Mouse (Mus musculus) megakaryocyte, adult 5-6 weeks (primary cell): Measurements from ENCODE around the gene Olfr59. TPM values are rescaled to one million over a fixed set of nuclear protein-coding genes. Genes with fewer than 3 reads are reported as not detected.

ENCODE experiments used
- ATAC-seq: 2 replicates; pipeline ENCODE4 v1.8.0; 2016; ENCODE audit warnings: mild to moderate bottlenecking, inconsistent platforms; ENCODE audit not compliant: poor library complexity, severe bottlenecking
- total RNA-seq, 2 experiments: library from RNA; stranded (forward) in 1 of 2; stranded (reverse) in 1 of 2; fragments of 153-499, 151-499 nt in 1 of 2; fragments of 221-1000, 200-1000 nt in 1 of 2; gene quantifications; 2 replicates each; pipeline versions ENCODE4 v1.2.3 to v1.2.4; 2015 to 2017

Gene Olfr59
- total RNA-seq (2015) (not detected in 2 replicates), total RNA-seq (2017) (not detected in 2 replicates)

DNA sequence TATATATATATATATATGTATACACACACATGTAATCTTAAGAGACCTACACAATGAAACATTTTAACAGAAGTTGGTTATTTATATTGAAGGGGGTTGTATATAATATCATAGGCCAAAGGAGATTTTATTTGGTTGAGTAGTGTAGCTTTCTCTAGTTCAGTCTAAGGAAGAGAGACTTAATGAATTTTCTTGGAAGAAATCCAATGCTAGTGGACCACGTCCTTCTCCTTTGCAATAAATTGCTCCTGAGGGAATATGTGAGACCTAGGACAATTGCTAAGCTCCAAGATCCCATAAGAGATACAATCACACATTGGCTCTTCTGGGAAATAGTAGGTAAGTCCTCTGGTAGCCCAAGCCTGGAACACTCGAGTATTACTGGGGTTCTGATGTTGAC, at the start of gene Olfr59:
Olfr59 (plus strand) TSS at position 301 of the 400 bp plus-strand sequence.
- no peak for ATAC-seq

DNA sequence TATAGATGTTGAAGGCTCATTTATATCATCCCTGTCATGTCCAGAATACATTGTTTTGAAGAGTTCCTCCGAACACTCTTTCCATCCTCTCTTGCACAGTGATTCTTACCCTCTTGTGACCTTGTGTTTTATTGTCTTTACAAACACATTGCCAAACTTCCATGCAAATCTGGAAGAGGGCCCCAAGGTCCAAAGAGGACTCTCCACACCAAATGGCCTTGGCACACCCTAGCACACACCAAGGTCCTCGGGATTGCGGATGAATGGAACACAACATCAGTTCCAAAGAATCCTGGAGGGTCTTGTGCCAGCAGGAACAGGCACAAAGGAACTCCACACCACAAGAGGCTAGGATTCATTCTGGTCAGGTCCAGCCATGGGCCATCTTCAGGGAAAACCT, 42.3 kb upstream of the Olfr59 start:
- ATAC-seq, result no peak

DNA sequence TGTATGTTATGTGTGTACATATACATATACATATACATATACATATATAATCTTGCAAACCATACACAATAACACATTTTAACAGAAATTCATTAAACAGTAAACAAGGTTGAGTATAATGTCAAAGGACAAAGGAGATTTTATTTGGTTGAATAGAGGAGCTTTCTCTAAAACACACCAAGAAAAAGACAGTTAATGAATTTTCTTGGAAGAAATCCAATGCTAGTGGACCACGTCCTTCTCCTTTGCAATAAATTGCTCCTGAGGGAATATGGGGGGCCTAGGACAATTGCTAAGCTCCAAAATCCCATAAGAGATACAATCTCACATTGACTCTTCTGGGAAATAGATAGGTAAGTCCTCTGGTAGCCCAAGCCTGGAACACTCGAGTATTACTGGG, 24.0 kb upstream of the Olfr59 start, which contains the start of gene Olfr406:
Olfr406 (plus strand) TSS at position 301 of the 400 bp plus-strand sequence.
- no peak for ATAC-seq

DNA sequence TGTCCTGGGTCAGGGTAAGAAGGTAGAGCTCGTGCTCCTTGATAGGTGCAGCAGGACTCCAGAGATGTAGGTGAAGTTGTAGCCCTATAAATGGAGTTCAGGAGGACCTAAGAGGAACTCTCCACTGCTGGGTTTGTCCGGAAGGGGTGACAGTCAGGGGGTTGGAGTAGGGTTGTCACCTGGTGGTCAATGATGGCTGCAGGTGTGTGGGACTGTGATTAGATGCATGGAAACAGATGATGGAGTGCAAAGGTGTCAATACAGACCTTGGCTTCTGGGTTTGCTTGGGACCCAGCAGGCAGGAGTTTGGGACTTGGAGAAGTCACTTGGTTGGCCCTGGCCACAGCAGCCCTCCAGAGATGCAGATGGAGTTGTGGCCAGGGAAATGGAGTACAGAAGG, 3.7 kb downstream of the Olfr59 start:
- no peak for ATAC-seq

DNA sequence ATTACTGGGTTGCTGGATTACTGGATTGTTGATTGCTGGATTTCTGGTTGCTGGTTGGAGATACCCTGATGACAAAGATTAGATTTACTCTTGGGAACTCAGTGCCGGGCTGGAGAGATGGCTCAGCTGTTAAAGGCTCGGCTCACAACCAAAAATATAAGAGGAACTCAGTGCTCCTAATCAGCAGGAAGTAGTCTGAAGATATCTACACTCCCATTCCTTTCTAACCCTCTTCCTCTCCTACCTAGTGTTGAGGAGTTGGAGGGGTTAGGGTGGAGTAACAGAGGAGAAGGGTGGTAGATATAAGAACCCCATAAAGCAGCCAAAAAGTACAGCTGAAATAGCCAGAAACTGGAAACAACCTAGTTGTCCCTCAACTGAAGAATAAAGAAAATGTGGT, 42.5 kb downstream of the Olfr59 start:
- no peak for ATAC-seq

DNA sequence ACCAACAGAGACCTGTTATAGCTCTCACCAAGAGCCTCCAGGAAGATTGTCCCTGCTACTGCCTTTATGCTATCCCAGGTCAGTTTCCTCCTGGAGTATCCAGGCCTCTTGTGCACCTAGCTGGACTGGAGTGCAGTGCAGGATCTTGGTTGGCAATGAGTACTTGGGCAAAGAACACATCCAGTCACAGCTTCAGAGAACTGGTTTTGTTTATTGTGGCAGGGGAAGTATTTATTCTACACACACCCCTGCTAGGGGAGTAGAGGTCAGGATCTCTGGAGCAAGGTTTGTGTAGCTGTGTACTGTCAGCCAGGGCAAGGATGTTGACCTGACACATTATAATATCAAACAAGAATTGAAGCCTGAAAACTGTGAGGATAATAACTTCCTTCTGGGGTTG, 45.2 kb downstream of the Olfr59 start:
- no peak for ATAC-seq

DNA sequence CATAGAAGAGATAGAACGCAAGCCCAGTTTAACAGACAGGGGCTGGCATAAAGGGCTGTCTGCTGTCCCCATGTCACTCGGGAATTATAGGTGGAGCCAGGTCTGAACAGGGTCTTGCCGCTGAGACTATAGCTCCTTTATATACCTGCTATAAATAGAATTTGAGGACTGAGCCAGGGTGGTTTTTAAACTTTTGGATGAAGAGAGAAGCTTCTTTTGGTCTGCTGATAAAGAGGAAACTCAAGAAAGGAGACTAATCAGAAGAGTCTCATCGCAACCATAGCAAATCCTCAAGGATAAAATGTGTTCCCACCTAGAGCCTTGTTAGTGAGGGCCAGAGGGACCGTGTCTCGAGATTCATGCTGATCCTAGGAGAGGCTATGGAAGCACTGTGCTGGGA, 54.4 kb downstream of the Olfr59 start, which contains the start of gene Olfr410:
Olfr410 (minus strand) TSS at position 101 of the 400 bp plus-strand sequence.
- ATAC-seq, result no peak

Other genes with a start within 250 kb of the Olfr59 start
- not detected in 2 replicates for gene Olfr139, start 227.2 kb upstream of the Olfr59 start, total RNA-seq (2015)
- not detected in 2 replicates for gene Olfr139, start 227.2 kb upstream of the Olfr59 start, total RNA-seq (2017)
- not detected in 2 replicates for gene Olfr399, start 227.1 kb upstream of the Olfr59 start, total RNA-seq (2015)
- gene Olfr399, start 227.1 kb upstream of the Olfr59 start, total RNA-seq (2017), result not detected in 2 replicates
- not detected in 2 replicates for gene Zfp616, start 213.8 kb upstream of the Olfr59 start, total RNA-seq (2015)
- gene Zfp616, start 213.8 kb upstream of the Olfr59 start, total RNA-seq (2017), result not detected in 2 replicates
- not detected in 2 replicates for gene Olfr401, start 170.0 kb upstream of the Olfr59 start, total RNA-seq (2015)
- not detected in 2 replicates for gene Olfr401, start 170.0 kb upstream of the Olfr59 start, total RNA-seq (2017)
- not detected in 2 replicates for gene Olfr402, start 130.2 kb upstream of the Olfr59 start, total RNA-seq (2015)
- not detected in 2 replicates for gene Olfr402, start 130.2 kb upstream of the Olfr59 start, total RNA-seq (2017)
- gene Olfr403, start 97.5 kb upstream of the Olfr59 start, total RNA-seq (2015), result not detected in 2 replicates
- gene Olfr403, start 97.5 kb upstream of the Olfr59 start, total RNA-seq (2017), result not detected in 2 replicates
- not detected in 2 replicates for gene Olfr43, start 72.4 kb upstream of the Olfr59 start, total RNA-seq (2015)
- gene Olfr43, start 72.4 kb upstream of the Olfr59 start, total RNA-seq (2017), result not detected in 2 replicates
- gene Olfr406, start 23.9 kb upstream of the Olfr59 start, total RNA-seq (2015), result not detected in 2 replicates
- gene Olfr406, start 23.9 kb upstream of the Olfr59 start, total RNA-seq (2017), result not detected in 2 replicates
- gene Olfr410, start 54.3 kb downstream of the Olfr59 start, total RNA-seq (2015), result not detected in 2 replicates
- not detected in 2 replicates for gene Olfr410, start 54.3 kb downstream of the Olfr59 start, total RNA-seq (2017)
- not detected in 2 replicates for gene Olfr411, start 68.9 kb downstream of the Olfr59 start, total RNA-seq (2015)
- not detected in 2 replicates for gene Olfr411, start 68.9 kb downstream of the Olfr59 start, total RNA-seq (2017)
- not detected in 2 replicates for gene Olfr412, start 78.3 kb downstream of the Olfr59 start, total RNA-seq (2015)
- gene Olfr412, start 78.3 kb downstream of the Olfr59 start, total RNA-seq (2017), result not detected in 2 replicates